Mouse (Mus musculus) embryonic fibroblast, embryonic 13.5 days (primary cell): ENCODE results near the gene Tanc1.

Source experiments
- CTCF ChIP-seq: IDR thresholded peaks from 2 replicates; pipeline ENCODE4 v1.5.1; 2011; ENCODE audit warnings: mild to moderate bottlenecking, control low read depth, low read length, moderate library complexity, borderline replicate concordance; ENCODE audit not compliant: insufficient read depth
- POLR2A ChIP-seq: IDR thresholded peaks from 2 replicates; pipeline ENCODE4 v1.6.1; 2011; ENCODE audit warnings: low read depth, mild to moderate bottlenecking, control low read depth, low read length, moderate library complexity

- TF ChIP-seq POLR2A (no peak), CTCF (no peak)
Observed at GRCm38 (mm10) chr2:59672686-59673085, 60.8 kb downstream of the Tanc1 start.
